Mouse (Mus musculus) ES-CJ7 (cell line): ENCODE measurements at regions not wholly inside any gene's neighbourhood (a gene's known extent, or its start where the extent isn't known, plus 50 kb on each side); places are given as distances from the start of the nearest gene placed in this dataset.

Source experiments
- DNase-seq: peaks from one replicate; pipeline ENCODE4 v3.0.0; 2011; ENCODE audit warnings: low read depth, low spot score

DNA sequence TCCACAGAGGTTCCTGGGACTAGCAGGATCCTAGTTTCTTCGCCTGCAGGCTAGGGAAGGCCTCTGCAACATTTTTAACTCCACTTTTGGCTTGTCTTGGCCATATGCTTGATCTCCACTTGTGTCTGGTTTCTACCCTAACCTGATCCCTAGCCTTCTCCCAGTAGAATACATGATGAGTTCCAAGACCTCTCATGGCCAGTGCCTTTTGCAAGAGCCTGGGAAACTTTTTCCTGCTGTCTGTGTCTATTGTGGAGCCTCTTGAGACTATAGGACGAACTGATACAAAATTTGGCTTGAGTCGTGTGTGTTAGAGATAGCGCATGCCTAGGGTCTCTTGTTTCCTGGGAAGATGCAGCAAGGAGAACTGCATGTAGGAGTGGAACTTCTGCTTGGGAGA, 119.3 kb downstream of the Cartpt start:
- no peak for DNase-seq

DNA sequence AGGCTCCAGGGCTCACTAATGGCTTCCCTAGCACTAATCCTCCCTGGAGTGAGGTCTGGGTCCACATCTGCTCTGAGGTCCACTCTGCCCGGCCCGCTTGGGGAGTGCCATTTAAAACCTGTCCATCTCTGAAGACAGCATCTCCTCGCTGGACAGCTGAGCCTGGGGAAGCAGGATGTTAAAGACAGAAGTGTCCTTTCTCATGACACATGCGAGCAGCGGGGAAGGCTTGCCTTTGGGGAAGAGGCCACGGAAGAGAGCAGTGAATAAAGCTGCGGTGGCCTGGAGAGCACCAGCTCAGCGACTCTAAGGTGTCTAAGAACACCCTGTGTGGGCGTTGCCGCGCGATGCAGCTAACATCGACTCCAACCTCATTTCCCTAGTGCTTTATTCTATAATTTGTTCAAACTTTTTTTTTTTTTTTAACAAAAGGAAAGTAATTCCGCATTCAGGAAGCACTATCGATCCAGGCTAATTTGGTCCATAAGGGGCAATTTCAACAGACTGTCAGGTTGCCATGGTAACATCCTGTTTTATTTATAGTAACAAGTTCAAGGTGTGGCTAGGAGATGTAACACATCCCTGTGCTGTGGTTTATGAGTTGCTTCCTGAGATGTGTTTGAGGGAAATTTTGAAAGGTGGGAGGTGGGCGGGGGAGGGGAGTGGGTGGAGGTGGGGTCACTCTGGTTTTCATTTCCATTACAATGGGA, 120.0 kb downstream of the Cartpt start:
- DNase-seq, result no peak

DNA sequence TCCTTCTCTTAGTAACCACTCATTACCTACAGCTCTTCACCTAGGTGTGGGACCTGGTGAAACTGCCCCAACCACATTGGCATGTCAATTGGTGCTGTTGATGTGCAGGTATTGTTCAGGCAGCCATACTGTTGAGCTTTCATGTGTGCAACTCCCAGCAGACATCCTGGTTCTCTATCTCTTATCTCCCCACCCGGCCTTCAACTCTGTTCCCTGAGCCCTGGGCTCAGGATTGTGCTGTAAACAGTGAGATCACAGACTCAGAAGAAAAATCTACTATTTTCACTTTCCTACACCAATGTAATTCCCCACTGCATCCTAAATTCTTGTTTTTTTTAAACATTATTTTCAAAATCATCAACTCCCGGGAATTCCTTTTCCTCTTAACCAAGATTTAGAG, 122.1 kb downstream of the Cartpt start:
- no peak for DNase-seq

DNA sequence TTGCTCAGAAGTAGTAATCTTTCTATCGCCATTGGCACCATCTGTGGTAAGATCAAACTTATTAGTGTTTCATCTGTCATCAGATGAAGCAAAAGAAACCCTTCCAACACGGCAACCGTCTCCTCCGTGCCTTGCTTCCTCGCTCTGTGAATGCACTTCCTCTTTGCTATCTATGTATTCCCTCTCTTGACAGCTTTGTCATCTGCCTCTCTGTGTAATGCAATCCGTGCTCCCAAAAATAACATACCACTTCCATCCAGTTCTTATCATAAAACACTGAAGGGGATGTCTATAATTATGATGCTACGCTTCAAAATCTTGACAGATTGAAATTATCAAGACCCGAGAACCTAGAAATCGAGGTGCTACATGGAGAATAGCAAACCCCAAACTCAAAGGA, 123.2 kb downstream of the Cartpt start:
- DNase-seq, result no peak

DNA sequence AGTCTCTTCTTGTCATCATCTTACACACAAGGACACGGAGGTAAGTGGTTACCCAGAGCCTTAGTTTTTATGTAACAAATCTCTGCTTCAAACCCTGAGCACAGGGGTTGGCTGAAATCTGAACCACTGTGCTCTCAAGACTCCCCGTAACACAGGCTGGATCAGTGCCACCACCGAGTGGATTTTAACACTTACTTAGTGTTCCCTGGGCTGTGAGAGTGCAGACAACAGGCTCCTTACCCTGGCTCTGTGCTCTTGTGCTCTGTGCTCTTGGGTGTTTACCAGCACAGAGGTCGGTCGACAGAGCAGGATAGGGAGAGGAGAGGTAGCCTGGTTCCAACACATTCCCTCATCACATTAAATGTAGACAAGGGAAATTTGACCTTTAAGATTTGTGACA, 134.9 kb downstream of the Cartpt start:
- no peak for DNase-seq

DNA sequence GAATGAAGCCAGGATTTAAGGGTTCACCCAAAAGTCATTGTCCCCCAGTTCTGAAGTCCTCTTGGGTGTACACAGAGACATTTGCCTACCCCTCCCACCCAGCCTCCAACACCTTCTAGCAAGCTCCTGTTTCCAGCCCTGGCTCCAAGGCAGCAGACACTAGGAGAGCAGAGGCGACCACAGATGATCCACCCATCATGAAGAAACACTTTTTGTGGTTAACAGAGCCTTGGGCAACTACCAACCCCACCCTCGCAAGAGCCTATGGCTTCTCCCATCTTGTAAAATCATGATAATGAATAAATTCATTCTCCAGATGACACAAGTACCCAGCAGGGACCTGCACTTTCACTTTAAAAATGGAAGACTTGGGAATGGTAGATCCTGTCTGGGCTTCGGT, 136.1 kb downstream of the Cartpt start:
- no peak for DNase-seq

DNA sequence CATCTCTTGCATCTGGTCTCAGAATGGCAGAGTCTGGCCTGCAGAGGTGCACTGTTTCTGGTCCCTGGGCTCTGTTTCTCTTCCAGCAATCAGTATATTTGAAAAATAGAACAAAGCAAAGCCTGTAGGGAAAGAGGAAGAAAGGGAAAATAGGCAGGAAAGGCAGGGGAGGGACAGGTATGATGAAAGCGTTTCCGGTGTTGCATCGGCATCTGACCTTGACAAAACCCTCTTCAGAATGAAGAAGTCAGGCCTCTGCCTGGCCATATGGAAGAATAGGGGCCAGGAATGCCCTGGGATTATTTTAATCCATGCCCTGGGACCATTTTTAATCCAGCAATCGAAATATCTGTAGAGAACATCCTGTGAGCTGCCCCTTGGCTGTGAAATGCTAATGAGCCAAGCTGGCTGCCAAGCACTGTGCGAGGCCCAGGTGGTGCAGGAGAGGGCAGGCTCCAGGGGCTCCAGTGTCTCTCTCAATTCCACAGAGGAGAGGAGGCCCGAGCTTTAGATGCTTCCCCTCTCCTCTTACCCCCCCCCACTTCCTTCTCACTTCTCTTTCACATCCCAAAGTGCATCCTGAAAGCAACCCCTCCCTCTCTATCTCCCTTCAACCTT, 136.7 kb downstream of the Cartpt start:
- no peak for DNase-seq

DNA sequence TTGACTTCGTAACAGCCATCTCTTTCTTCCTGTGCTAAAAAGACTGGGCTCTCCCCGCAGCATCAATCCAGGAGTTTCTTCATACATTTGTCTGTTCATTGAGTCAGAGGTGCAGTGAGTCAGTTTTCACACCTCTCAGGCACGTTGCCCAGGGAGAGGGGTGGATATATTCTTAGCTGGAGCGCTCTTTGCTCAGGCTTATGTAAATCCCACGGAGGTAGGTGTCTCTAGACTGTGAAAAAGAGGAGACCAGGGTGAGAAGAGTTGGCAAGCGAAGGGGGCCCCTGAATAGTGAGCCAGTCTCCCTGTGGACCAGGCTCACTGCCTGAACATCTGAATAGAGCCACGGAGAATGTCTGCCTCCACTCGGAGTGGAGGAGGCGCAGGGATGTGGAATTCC, 139.0 kb downstream of the Cartpt start:
- DNase-seq, result no peak

DNA sequence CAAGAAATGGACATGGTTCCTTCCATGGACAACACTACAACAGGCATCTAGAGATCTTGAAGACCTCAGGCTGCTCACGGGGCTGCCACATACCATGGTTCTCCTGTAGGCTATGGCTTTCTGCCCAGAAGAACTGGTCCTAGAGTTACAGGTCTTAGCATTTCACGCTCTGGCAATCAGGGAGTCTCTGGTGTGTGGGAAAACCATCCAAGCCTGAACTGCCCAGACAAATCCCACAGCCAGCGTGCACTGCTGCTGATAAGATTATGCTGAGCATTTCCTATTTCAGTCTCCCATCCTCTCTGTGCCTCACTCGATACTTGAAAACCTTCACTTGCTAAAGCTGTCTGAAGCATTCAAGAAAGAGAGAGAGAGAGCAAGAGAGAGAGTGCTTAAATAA, 139.5 kb downstream of the Cartpt start:
- DNase-seq, result no peak

DNA sequence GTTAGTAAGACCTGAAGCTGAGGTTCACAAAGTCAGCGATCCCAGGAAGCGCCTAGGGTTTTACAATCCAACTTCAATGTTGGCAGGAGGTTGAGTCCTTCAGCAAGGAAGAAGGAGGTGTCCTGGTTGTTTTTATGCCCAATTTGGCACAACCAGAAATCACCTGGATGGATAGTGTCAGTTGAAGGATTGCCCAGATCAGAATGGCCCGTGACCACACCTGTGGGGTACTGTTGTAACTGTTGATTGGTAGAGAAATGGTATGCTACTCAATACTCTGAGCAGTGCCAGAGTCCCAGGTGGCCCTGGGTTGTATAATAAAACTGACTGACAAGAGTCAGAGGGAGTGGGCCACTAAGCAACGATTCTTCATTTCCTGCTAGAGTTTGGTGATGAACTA, 140.2 kb downstream of the Cartpt start:
- no peak for DNase-seq

DNA sequence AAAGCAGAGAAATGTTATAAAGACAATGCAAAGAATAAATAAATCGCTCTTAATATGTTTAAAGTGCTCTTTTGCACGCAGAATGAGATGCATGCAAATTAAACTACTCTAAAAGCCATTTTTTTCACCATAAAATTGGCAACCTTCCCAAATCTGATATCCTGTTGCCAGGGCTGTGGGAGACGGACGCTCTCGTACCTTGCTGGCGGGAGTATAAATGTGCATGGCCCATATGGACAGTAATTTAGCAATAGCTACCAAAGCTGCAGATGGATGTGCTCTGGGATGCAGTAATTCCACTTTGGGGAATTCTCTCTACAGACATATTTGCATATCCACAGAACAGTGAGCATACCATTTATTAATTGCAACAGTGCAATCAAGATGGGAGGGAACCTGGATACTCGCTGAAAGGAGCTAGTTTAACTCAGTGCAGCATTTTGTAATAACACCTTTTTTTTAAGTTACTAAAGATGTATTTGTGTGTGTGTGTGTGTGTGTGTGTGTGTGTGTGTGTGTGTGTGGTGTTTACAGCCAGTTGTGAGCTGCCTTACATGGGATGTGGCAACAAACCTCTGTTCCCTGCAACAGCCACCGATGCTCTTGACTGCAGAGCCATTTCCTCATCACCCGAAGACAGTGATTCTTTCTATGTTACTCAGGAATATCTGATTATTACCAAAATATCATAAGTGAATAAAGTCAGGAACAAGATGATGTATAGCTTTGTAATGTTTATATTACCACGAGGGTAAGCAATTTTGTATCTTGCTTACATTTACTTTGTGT, 141.4 kb downstream of the Cartpt start:
- no peak for DNase-seq

DNA sequence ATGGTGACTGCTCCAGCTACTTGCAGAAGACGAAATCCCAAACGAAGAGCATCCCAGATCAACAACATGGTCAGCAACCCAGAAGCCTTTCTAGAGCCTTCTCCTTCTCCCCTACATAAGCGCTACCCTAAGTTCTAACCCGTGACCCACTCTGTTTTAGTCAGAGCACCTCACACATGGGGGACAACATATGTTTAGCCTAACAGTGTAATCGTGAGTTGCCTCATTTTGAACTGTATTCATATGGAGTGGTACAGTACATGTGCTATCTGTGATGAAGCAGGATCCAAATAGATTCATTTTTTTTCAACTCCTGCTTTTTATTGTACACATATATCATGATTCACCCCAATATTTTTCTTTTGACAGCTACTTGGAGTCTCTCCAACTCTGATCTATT, 146.2 kb downstream of the Cartpt start:
- DNase-seq, result no peak

DNA sequence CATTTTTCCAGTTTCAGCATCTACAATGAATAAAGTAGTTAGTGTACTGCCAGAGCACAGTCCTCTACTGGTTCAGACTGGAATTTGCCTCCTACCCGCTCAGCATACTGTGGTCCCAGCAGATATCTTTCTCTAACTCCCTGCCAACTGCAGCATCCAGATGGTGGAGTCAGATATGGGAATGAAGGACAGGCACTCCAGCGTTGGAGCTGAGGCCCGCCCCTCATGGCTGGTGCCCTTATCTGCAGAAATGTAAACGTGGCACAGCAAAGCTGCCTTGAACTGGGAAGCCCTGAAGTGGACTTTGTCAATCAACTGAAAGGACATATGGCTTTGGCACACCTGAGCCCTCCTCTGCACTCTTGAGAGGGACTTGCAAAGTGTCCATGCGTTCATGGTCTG, 146.6 kb downstream of the Cartpt start:
- DNase-seq, result no peak

DNA sequence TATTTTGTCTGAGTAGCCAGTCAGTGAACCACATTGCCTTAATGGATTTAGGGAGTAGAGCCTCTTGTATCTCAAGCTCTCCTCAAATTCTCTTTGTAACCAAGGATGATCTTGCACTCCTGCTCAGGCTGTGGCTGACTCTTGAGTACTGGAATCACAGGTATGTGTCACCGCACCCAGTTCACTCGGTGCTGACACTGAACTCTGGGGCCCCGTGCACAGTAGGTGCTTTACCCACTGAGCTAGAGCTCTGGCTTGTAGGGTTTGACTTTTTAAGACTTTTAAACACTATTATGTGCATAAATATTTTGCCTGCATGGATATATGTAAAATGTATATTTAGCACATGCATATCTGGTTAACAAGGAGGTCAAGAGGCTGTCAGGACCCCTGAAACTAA, 147.4 kb downstream of the Cartpt start:
- DNase-seq, result no peak

DNA sequence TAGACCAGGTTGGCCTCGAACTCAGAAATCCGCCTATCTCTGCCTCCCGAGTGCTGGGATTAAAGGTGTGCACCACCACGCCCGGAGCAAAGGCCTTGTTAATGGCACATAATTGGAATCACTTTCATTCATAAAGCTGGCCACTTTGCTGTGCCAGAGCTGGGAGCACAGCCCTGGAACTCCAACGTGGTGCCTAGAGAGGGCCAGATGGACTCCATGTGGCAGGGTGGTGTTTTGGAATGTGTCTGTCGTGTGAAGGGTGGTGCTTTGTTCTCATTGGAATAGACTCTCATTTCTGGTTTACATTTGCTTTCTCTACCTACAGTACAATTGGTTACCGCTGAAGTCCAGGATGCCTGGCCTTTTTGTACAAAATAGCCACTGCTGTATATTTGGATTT, 150.2 kb downstream of the Cartpt start:
- DNase-seq, result no peak

DNA sequence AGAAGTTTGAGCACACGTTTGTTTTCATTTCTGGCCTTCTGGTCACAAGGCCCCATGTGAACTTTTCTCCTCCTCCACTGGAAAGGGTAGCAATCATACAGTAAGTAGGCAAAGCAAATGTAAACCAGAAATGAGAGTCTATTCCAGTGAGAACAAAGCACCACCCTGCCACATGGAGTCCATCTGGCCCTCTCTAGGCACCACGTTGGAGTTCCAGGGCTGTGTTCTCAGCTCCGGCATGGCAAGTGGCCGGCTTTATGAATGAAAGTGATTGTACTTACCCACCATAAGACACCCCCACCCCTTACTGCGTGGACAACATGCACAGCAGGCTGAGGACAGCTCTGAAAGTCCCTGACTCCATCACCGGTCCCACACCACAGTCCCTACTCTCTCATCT, 151.5 kb downstream of the Cartpt start:
- DNase-seq, result no peak

DNA sequence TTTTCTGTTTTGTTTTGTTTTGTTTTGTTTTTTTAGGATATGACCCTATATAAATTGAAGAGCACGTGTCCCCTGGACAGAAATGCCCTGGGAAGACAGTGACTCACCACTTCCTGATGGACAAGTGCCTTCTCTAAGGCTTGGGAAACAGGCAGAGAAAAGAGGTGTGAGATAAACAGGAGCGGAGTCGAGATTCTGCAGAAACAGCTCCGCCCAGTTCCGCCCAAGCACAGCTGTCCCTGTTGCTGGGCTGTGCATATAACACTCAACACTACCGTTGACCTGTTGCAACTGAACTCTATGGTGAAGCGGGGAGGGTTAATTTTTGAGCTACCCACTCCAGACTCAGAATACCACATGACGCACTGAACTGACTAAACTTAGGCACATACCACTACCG, 152.8 kb downstream of the Cartpt start:
- DNase-seq, result no peak

DNA sequence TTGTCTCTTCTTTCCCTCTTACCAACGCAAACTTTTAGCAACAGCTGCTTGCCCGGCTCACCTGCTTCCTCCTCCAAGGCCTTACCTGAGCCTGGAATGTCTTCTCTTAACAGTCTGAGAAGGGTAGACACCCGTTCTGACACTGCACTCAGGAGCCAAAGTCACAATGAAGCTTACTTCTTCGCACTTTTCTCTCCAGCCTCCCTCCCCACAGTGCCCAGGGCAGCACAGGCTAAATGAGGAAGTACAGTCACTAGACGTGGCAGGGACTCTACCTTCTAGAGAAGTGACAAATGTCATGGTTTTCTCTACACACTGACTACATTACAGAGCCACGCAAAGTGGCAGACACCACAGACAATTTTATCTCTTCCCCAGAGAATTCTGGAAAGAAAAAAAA, 155.4 kb downstream of the Cartpt start:
- no peak for DNase-seq

DNA sequence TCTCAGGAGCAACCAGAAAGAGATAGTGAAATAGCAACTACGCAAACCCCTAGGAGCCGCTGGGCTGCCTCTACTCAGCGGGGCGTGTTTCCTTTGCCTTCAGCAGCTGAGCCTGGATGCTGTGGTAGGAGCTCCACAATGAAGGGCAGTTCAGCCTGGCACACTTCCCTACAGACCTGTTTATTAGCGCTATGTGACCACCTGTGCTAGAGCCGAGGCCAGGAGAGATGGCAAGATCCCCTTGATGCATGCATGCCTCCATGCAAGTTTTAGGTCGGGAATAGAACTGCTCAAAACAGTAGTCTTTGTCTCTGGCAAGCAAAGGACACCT, 156.1 kb downstream of the Cartpt start:
- DNase-seq, result no peak

DNA sequence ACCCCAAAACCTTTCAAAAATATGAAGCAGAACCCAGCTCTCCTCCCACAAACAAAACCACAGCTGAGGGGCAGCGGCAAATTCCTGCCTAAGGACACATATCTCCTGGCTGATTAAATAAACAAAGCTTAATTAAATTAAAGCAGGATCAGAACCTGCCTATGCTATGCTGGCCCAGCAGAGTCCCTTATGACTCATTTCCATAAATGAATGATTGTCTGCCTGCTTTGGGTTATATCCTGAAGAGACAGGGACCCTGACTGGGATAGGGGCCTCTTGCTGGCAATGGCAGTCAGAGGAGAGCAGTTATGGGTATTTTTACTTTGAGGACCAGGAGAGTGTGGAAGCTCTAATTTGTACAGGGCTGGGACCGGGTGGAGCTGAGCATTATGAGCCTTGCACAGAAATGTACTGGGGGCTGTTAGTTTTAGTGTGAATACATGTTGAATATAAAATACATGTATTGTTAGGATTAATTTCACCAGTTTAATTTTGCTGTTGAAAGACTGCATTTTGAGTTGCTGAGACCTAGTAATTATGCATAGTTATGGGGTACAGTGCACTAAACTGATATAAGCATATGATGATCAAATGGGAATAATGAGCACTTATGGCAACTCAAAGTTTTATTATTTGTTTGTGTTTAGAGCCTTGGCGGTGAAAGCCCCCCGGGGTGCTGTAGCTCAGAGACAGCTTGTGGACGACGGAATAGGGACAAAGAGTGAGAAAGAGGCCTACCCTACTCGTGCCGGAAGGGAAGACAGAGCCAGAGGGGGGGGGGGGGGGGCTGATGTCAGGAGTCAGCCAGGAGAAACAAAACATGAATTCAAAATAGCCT, 156.7 kb downstream of the Cartpt start:
- no peak for DNase-seq

DNA sequence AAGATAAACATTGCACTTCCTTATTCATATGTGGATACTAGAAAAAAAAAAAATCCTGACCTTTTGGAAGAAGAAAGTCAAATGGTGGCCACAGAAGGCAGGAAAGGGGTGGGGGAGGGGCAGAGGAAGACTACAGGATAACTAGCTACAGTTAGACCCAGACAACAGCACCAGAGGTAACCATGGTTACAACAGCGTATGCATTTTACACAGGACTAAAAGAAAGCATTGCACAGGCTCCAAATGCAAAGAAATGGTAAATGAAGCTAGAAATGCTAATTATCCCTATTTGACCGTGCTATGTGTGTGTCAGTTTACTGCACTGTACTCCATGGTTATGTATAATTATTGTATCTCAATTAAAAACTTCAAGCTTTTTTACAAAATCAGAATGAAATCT, 158.4 kb downstream of the Cartpt start:
- no peak for DNase-seq

DNA sequence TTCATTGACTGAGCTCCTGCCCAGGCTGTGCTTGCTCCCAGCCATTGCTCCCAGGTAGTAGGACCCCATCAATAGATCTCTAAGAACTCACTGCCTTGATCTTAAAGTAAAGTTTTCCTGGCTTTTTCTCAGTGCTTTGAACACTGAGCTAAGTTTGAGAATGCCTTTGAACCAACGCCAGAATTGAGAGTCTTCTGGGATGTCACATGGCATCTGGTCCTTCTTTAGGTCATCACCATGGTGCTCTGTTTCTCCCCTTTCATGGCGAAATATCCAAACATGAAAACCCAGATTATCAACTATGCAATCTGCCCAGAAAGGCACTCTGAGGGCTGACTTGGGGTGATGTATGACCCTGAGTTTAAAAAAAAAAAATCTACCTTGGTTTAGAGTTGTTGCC, 158.9 kb downstream of the Cartpt start:
- DNase-seq, result no peak
